Mouse (Mus musculus) CH12.LX (cell line): ENCODE data around the gene Mroh3. TPM values are rescaled to one million over a fixed set of nuclear protein-coding genes. Genes with fewer than 3 reads are reported as not detected.

ENCODE experiments used
- DNase-seq: peaks from one replicate; pipeline ENCODE4 v3.0.0-alpha.2; 2013; ENCODE audit errors: extremely low read depth
- H3K27ac ChIP-seq: 2 replicates; pipeline ENCODE4 v1.5.1; 2012; ENCODE audit warnings: low read depth, mild to moderate bottlenecking, control low read depth, moderate library complexity; ENCODE audit not compliant: insufficient read depth
- H3K27me3 ChIP-seq: replicated peaks from 2 replicates; pipeline ENCODE3; 2012; ENCODE audit warnings: inconsistent platforms
- H3K36me3 ChIP-seq, 2 experiments: replicated peaks in 1 of 2; 2 replicates each; pipeline versions ENCODE3 to v1.6.1; 2012; ENCODE audit warnings: inconsistent platforms in 1 of 2, low read length in 1 of 2, mild to moderate bottlenecking in 1 of 2, mixed read lengths in 1 of 2, moderate library complexity in 1 of 2; ENCODE audit not compliant: control insufficient read depth in 1 of 2, insufficient read depth in 1 of 2
- H3K4me1 ChIP-seq, 2 experiments: 2 replicates each; pipeline ENCODE4 v1.6.1; 2012; ENCODE audit warnings: inconsistent platforms in 1 of 2, moderate library complexity in 1 of 2; ENCODE audit not compliant: insufficient read depth in 2 of 2, control insufficient read depth in 1 of 2
- H3K4me2 ChIP-seq: 2 replicates; pipeline ENCODE4 v1.6.1; 2012; ENCODE audit warnings: low read depth, mild to moderate bottlenecking, control low read depth; ENCODE audit not compliant: poor library complexity, insufficient read depth, severe bottlenecking
- H3K4me3 ChIP-seq, 3 experiments: fragments of 150-350 bp in 1 of 3; sonication (generic) in 1 of 3; replicated peaks in 1 of 3; 2 replicates each; pipeline versions ENCODE3 to v1.5.1; 2011 to 2012; ENCODE audit warnings: low read depth in 2 of 3, low read length in 2 of 3, mild to moderate bottlenecking in 2 of 3, moderate library complexity in 2 of 3, control low read depth in 1 of 3, improper control_type of control experiment in 1 of 3, inconsistent platforms in 1 of 3, mixed read lengths in 1 of 3; ENCODE audit not compliant: poor library complexity in 1 of 3
- H3K79me2 ChIP-seq: replicated peaks from 2 replicates; pipeline ENCODE4 v1.6.1; 2012; ENCODE audit warnings: mild to moderate bottlenecking, moderate library complexity; ENCODE audit not compliant: control insufficient read depth, poor library complexity, insufficient read depth, severe bottlenecking; ENCODE audit errors: extremely low read depth
- H3K9ac ChIP-seq: 2 replicates; pipeline ENCODE4 v1.6.1; 2012; ENCODE audit warnings: low read depth, mild to moderate bottlenecking, control low read depth, moderate library complexity; ENCODE audit not compliant: insufficient read depth
- H3K9me3 ChIP-seq: replicated peaks from 2 replicates; pipeline ENCODE3; 2012; ENCODE audit warnings: low read length, inconsistent platforms, mixed read lengths
- BHLHE40 ChIP-seq: IDR thresholded peaks from 2 replicates; pipeline ENCODE4 v1.6.1; 2011; ENCODE audit warnings: mild to moderate bottlenecking, low read depth, low read length, improper control_type of control experiment
- CTCF ChIP-seq, 2 experiments: IDR thresholded peaks in 1 of 2; conservative IDR thresholded peaks in 1 of 2; 2 replicates each; pipeline ENCODE4 v1.5.1; 2011 to 2012; ENCODE audit warnings: low read depth in 2 of 2, low read length in 2 of 2, improper control_type of control experiment in 1 of 2, inconsistent platforms in 1 of 2, mild to moderate bottlenecking in 1 of 2, moderate library complexity in 1 of 2
- E2F4 ChIP-seq: IDR thresholded peaks from 2 replicates; pipeline ENCODE4 v1.6.1; 2011; ENCODE audit warnings: low read depth, low read length, improper control_type of control experiment; ENCODE audit not compliant: insufficient replicate concordance
- ELF1 ChIP-seq: IDR thresholded peaks from 2 replicates; pipeline ENCODE4 v1.6.1; 2014; ENCODE audit warnings: low read depth, mild to moderate bottlenecking, inconsistent platforms, low read length, improper control_type of control experiment
- EP300 ChIP-seq: IDR thresholded peaks from 2 replicates; pipeline ENCODE4 v1.6.1; 2011; ENCODE audit warnings: low read length, improper control_type of control experiment
- ETS1 ChIP-seq: conservative IDR thresholded peaks from 2 replicates; pipeline ENCODE4 v1.6.1; 2012; ENCODE audit warnings: low read depth, mild to moderate bottlenecking, inconsistent platforms, low read length, improper control_type of control experiment, moderate library complexity
- GABPA ChIP-seq: IDR thresholded peaks from 2 replicates; pipeline ENCODE4 v1.6.1; 2012; ENCODE audit warnings: low read depth, low read length, improper control_type of control experiment, inconsistent platforms; ENCODE audit not compliant: insufficient replicate concordance
- IRF4 ChIP-seq: IDR thresholded peaks from 2 replicates; pipeline ENCODE4 v1.6.1; 2014; ENCODE audit warnings: low read depth, mild to moderate bottlenecking, inconsistent platforms, low read length, improper control_type of control experiment
- JUND ChIP-seq: conservative IDR thresholded peaks from 2 replicates; pipeline ENCODE4 v1.6.1; 2011; ENCODE audit warnings: low read depth, low read length, improper control_type of control experiment
- MYC ChIP-seq: IDR thresholded peaks from 2 replicates; pipeline ENCODE4 v1.6.1; 2011; ENCODE audit warnings: low read depth, mild to moderate bottlenecking, improper control_type of control experiment, low read length
- POLR2A ChIP-seq: IDR thresholded peaks from 2 replicates; pipeline ENCODE4 v1.6.1; 2011; ENCODE audit warnings: low read depth, mild to moderate bottlenecking, improper control_type of control experiment, low read length
- SMC3 ChIP-seq: IDR thresholded peaks from 2 replicates; pipeline ENCODE4 v1.6.1; 2011; ENCODE audit warnings: low read depth, low read length, improper control_type of control experiment
- ZMIZ1 ChIP-seq: IDR thresholded peaks from 2 replicates; pipeline ENCODE4 v1.6.1; 2012; ENCODE audit warnings: low read depth, mild to moderate bottlenecking, inconsistent platforms, low read length, improper control_type of control experiment
- dilution Hi-C: fragments of 300-500 bp; cut with MboI; formaldehyde crosslinking; loops from 2 replicates; pipeline ENCODE4 v1.14.3; 2020; ENCODE audit warnings: low sequenced_read_pairs; ENCODE audit not compliant: extremely low pct_unique_long_range_greater_than_20kb, extremely low pct_ligation_motif_present
- in situ Hi-C: fragments of 300-500 bp; cut with MboI; formaldehyde crosslinking; loops from 3 replicates; pipeline ENCODE4 v1.14.3; 2019; ENCODE audit warnings: low sequenced_read_pairs, low pct_ligation_motif_present, low pct_unique_long_range_greater_than_20kb, mixed read lengths
- polyA plus RNA-seq: library from polyadenylated mRNA; unstranded; fragments of >175 nt; gene quantifications from 2 replicates; pipeline ENCODE4 v1.2.1, GENCODE M21; 2012; ENCODE audit warnings: low read depth; ENCODE audit not compliant: insufficient read length
- total RNA-seq, 2 experiments: library from RNA; depleted of rRNA; stranded (reverse); fragments of 300-350 nt in 1 of 2; fragments of >200 nt in 1 of 2; gene quantifications; 2 replicates each; pipeline ENCODE4 v1.2.3; 2012 to 2014

Mroh3 gene
- total and polyA plus RNA-seq, 3 experiments = not detected

- dilution Hi-C loops (no loop called here), in situ Hi-C loops (no loop called here)
- no peaks in the 10 kb centered on the region for H3K79me2 ChIP-seq
- no peak for DNase-seq
- H3K27me3 ChIP-seq = peaks cover 13% of the 10 kb centered on the region
- H3K36me3 ChIP-seq = no peaks in the 10 kb centered on the region
- no peaks in the 10 kb centered on the region for H3K9me3 ChIP-seq
- no peak overlapping the region for H3K27ac ChIP-seq
- no peak for TF ChIP-seq BHLHE40
- TF ChIP-seq SMC3 = no peak
- no peak for TF ChIP-seq ELF1
- no peak overlapping the region for H3K4me2 ChIP-seq
- H3K9ac ChIP-seq = no peak overlapping the region
- H3K4me3 ChIP-seq = no peak overlapping the region
- H3K4me1 ChIP-seq = peaks cover 13 to 24% of the 10 kb centered on the region in 2 experiments
Observed at GRCm38 (mm10) chr1:136228328-136229039, 15.9 kb upstream of the Mroh3 start.

GRCm38 (mm10) chr1:136227870-136228269 is 15.2 kb upstream of the Mroh3 start:
- Histone ChIP-seq H3K9ac (no peak overlapping the region), H3K4me3 (no peak overlapping the region), H3K27me3 (peaks cover 8% of the 10 kb centered on the region), H3K27ac (no peak overlapping the region), H3K4me1 (peaks cover 13 to 24% of the 10 kb centered on the region in 2 experiments), H3K79me2 (no peaks in the 10 kb centered on the region), H3K36me3 (no peaks in the 10 kb centered on the region), H3K9me3 (no peaks in the 10 kb centered on the region), H3K4me2 (no peak overlapping the region)
- in situ Hi-C loops = no loop called here
- dilution Hi-C loops = no loop called here
- TF ChIP-seq MYC = no peak
- DNase-seq = no peak

- in situ Hi-C loops = no loop called here
- H3K27me3 ChIP-seq = peaks cover 3% of the 10 kb centered on the region
- no peak overlapping the region for H3K27ac ChIP-seq
- no peaks in the 10 kb centered on the region for H3K79me2 ChIP-seq
- DNase-seq = peak; percentile 8
- H3K4me1 ChIP-seq = peaks cover 12 to 24% of the 10 kb centered on the region in 2 experiments
- TF ChIP-seq POLR2A = no peak
- TF ChIP-seq GABPA = no peak
- no peak for TF ChIP-seq BHLHE40
- TF ChIP-seq CTCF (conservative IDR thresholded peaks at IDR 0.05 in 1 of 2, IDR thresholded peaks at IDR 0.05 in 1 of 2; ENCODE audit: low read depth in 2 of 2, low read length in 2 of 2) = no peak
- TF ChIP-seq ETS1 = no peak
- no peak for TF ChIP-seq E2F4
- no peak for TF ChIP-seq ZMIZ1
- no peak for TF ChIP-seq IRF4
- no peak for TF ChIP-seq EP300
- no peak for TF ChIP-seq JUND
- no peak overlapping the region for H3K4me3 ChIP-seq
- dilution Hi-C loops = no loop called here
- H3K4me2 ChIP-seq = no peak overlapping the region
- H3K9me3 ChIP-seq = no peaks in the 10 kb centered on the region
- H3K36me3 ChIP-seq = no peaks in the 10 kb centered on the region
- H3K9ac ChIP-seq = no peak overlapping the region
Observed at GRCm38 (mm10) chr1:136226626-136227025, 14.0 kb upstream of the Mroh3 start.
